Mouse (Mus musculus): ENCODE measurements around the gene Odc1. TPM values are rescaled to one million over a fixed set of nuclear protein-coding genes. Genes with fewer than 3 reads are reported as not detected.

Odc1 gene
- 583 to 685 TPM (median 634 TPM) in 4 replicates for total RNA-seq (2023; ENCODE audit: inconsistent age)

DNA sequence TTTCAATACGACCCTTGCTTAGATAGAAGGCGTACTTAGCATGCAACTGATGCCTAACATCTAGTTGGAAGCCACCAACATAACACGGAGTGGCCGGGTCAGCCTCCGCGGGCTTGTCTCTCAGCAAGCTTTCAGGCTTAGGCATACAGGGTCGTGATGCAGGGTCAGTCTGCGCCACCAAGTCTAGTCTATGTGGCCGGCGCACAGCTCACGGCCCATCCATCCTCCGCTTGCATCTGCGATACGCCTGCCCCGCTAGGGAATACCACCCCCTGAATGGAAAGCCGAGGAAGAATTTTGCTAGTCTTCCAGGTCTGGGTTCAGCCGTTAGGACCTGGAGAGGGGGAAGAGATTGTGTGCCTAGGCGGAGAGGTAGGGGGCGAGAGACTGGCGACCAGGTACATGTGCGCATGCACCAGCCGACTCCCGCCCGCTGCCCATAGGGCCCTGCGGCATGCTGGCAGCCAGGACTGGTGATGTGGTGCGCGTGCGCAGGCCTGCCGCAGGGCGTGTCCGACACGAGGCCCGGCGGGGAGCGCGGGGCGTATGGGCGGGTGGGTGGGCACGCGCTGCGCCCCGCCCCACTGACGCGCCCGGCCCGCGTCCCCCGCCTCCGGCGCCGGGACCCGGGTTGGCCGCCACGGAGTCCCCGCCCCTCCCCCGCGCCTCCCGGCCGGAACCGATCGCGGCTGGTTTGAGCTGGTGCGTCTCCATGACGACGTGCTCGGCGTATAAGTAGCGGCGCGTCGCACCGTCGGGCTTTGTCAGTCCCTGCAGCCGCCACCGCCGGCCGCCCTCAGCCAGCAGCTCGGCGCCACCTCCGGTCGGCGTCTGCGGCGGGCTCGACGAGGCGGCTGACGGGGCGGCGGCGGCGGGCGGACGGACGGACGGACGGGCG is at the start of gene Odc1:
Odc1 (plus strand) TSS at position 586 of the 898 bp plus-strand sequence.

Other genes starting within 250 kb of the Odc1 start
- 0.42 TPM in 1 of 4 replicates, not detected in the others for gene Atp6v1c2, start 215.4 kb upstream of the Odc1 start, total RNA-seq (2023; ENCODE audit: inconsistent age)
- gene Nol10, start 196.3 kb upstream of the Odc1 start, total RNA-seq (2023; ENCODE audit: inconsistent age), result 20.2 to 24.8 TPM (median 20.6 TPM) in 4 replicates
- gene Hpcal1, start 146.1 kb downstream of the Odc1 start, total RNA-seq (2023; ENCODE audit: inconsistent age), result 8.0 to 12.6 TPM (median 10.1 TPM) in 4 replicates